In the genomic region with DNA sequence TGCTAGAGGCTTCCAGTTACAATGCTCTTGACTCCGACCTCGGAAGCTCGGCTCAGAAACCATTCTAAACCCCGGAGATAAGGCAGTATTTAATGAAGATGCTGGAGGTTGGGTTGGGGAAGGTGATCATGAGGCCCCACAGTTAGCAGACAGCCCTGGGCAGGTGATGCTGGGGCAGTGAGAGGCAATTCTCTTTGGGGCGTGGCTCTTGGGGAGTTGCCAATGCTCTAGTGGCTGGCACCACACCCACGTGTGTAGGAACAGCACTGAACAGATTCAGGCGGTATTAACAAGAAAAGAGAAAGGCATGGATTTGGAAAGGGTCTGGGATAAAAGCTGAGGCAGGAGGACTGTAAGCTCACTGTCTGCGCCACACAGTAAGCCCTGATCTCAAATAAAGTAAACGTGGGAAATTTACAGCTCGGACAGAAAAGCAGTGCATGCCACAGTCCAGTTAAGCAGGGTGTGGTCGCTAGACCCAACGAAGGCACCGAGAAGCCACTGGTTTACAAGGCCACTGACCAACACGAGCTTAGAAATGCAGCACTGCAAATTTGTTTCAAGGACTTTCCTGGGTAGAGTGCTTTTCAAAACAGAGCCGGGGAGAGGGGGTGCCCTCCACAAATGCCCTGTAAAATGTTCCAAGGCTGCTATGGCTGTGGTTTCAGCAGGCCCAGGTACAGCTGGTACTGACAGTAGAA, we compare ENCODE assay signal across 13 mouse cellular contexts.
DNase-seq lines count a peak whose midpoint lies in the region; ATAC-seq and TF ChIP-seq lines count a peak whose summit lies in the region.
"Had no signal": no experiment of that assay in that cellular context is flagged by ENCODE, and none has a peak within 500 bp of the region (broad histone marks: within the 10 kb centered on the region; RNA-seq: fewer than 3 reads in every experiment).

No protein-coding gene starts in this region.

- peaks cover 9% of the 10 kb centered on the region for H3K4me1 ChIP-seq in hindbrain, embryonic 12.5 days
- H3K4me1 ChIP-seq in hindbrain, embryonic 10.5 days (replicated peaks), result peaks cover 11% of the 10 kb centered on the region; the same call in 1 of the 2 replicates
- no peaks in the 10 kb centered on the region for H3K4me1 ChIP-seq in forebrain, postnatal 0 days (ENCODE audit: insufficient read depth)

- no peaks in the 10 kb centered on the region for H3K27me3 ChIP-seq in hindbrain, embryonic 12.5 days
- no peaks in the 10 kb centered on the region for H3K27me3 ChIP-seq in hindbrain, embryonic 10.5 days (ENCODE audit: insufficient read depth, poor library complexity, severe bottlenecking)
- no peaks in the 10 kb centered on the region for H3K27me3 ChIP-seq in forebrain, postnatal 0 days (ENCODE audit: insufficient read depth, low read length)
- H3K27me3 ChIP-seq: CH12.LX; limb, embryonic 12.5 days; megakaryocyte, embryonic 14.5 days had no signal

- no peak for ATAC-seq in hindbrain, embryonic 12.5 days (ENCODE audit: low FRiP score)
- ATAC-seq in erythroid progenitor cell, adult 5-6 weeks (replicated peaks; ENCODE audit: low FRiP score, poor library complexity, severe bottlenecking), result peak; percentile 61; the same call in 1 of the 2 replicates
- no peak for ATAC-seq in forebrain, postnatal 0 days
- ATAC-seq: forebrain, embryonic 14.5 days had no signal

- WGBS in hindbrain, embryonic 12.5 days, result 88% methylated on average over 15 of the region's 15 CpGs
- 91% methylated on average over 15 of the region's 15 CpGs for WGBS in hindbrain, embryonic 10.5 days
- WGBS in forebrain, postnatal 0 days, result 75% methylated on average over 15 of the region's 15 CpGs

- H3K27ac ChIP-seq in hindbrain, embryonic 12.5 days, result 0 out of 2 replicates have a peak overlapping the region, but pooled peaks have one; percentile 9
- no peak overlapping the region for H3K27ac ChIP-seq in hindbrain, embryonic 10.5 days
- H3K27ac ChIP-seq in forebrain, postnatal 0 days (ENCODE audit: low read depth, low read length), result no peak overlapping the region
- H3K27ac ChIP-seq: limb, embryonic 12.5 days had no signal

- no peak overlapping the region for H3K4me3 ChIP-seq in hindbrain, embryonic 12.5 days
- H3K4me3 ChIP-seq in hindbrain, embryonic 10.5 days, result no peak overlapping the region
- H3K4me3 ChIP-seq in forebrain, postnatal 0 days (ENCODE audit: low read depth, low read length), result no peak overlapping the region
- H3K4me3 ChIP-seq: limb, embryonic 12.5 days; megakaryocyte, embryonic 14.5 days had no signal

- H3K4me2 ChIP-seq in hindbrain, embryonic 12.5 days (replicated peaks), result no peak overlapping the region
- H3K4me2 ChIP-seq in forebrain, postnatal 0 days (ENCODE audit: low read depth), result no peak overlapping the region
- H3K4me2 ChIP-seq: limb, embryonic 12.5 days had no signal

- H3K9me3 ChIP-seq in hindbrain, embryonic 12.5 days (replicated peaks), result no peaks in the 10 kb centered on the region
- H3K9me3 ChIP-seq in hindbrain, embryonic 10.5 days, result no peaks in the 10 kb centered on the region
- H3K9me3 ChIP-seq in forebrain, postnatal 0 days (ENCODE audit: low read length), result no peaks in the 10 kb centered on the region
- H3K9me3 ChIP-seq: limb, embryonic 12.5 days; megakaryocyte, embryonic 14.5 days had no signal

- no peak for DNase-seq in hindbrain, embryonic 10.5 days (ENCODE audit: low spot score)
- DNase-seq in NIH3T3 (ENCODE audit: low read depth), result peak; percentile 20
- DNase-seq in lung, postnatal 14 days, result peak; percentile 51
- DNase-seq in layer of hippocampus, postnatal 14 days (ENCODE audit: low spot score in 2 of 2), result no peak
- DNase-seq in spleen, adult 18-20 months, result no peak
- DNase-seq in forebrain, postnatal 0 days, result no peak
- DNase-seq: cerebellum, adult 2 months had no signal

- TF ChIP-seq CTCF in forebrain, postnatal 0 days (IDR thresholded peaks at IDR 0.05; ENCODE audit: low read depth), result no peak

- H3K36me3 ChIP-seq in hindbrain, embryonic 12.5 days, result no peaks in the 10 kb centered on the region
- H3K36me3 ChIP-seq in hindbrain, embryonic 10.5 days, result no peaks in the 10 kb centered on the region
- no peaks in the 10 kb centered on the region for H3K36me3 ChIP-seq in forebrain, postnatal 0 days (ENCODE audit: insufficient read depth)
- H3K36me3 ChIP-seq: limb, embryonic 12.5 days had no signal

- no peak overlapping the region for H3K9ac ChIP-seq in hindbrain, embryonic 12.5 days
- H3K9ac ChIP-seq in forebrain, postnatal 0 days, result no peak overlapping the region
- H3K9ac ChIP-seq: limb, embryonic 12.5 days had no signal

Comparison
In these comparisons a context has a peak if more than half of its experiments do, and no peak if none do; other contexts are left out.
1. DNase-seq: peak in NIH3T3 (single experiment) and lung, postnatal 14 days (single experiment); none in hindbrain, embryonic 10.5 days (single experiment), layer of hippocampus, postnatal 14 days (0 of 2), spleen, adult 18-20 months (0 of 2) and forebrain, postnatal 0 days (single experiment).